Mouse (Mus musculus) cerebellum, adult 9-10 months (tissue): ENCODE measurements around the gene Itga9.

Experiments
- DNase-seq: peaks from one replicate; pipeline ENCODE4 v3.0.0; 2022

Gene Itga9

GRCm38 (mm10) chr9:118654969-118655368, 48.5 kb downstream of the Itga9 start:
- DNase-seq, result no peak

- DNase-seq, result no peak
Measured at GRCm38 (mm10) chr9:118655726-118656125, 49.2 kb downstream of the Itga9 start.

GRCm38 (mm10) chr9:118658159-118658558, 51.7 kb downstream of the Itga9 start:
- DNase-seq, result no peak

GRCm38 (mm10) chr9:118659809-118660208, 53.3 kb downstream of the Itga9 start:
- no peak for DNase-seq

GRCm38 (mm10) chr9:118660259-118660658, 53.8 kb downstream of the Itga9 start:
- DNase-seq, result no peak

GRCm38 (mm10) chr9:118662026-118662425, 55.5 kb downstream of the Itga9 start:
- DNase-seq, result no peak

- no peak for DNase-seq
Measured at GRCm38 (mm10) chr9:118662476-118662875, 56.0 kb downstream of the Itga9 start.

GRCm38 (mm10) chr9:118663938-118664337, 57.4 kb downstream of the Itga9 start:
- DNase-seq, result no peak

- no peak for DNase-seq
Measured at GRCm38 (mm10) chr9:118666069-118666468, 59.6 kb downstream of the Itga9 start.

GRCm38 (mm10) chr9:118669696-118670095, 63.2 kb downstream of the Itga9 start:
- DNase-seq, result no peak

GRCm38 (mm10) chr9:118674277-118674676, 67.8 kb downstream of the Itga9 start:
- no peak for DNase-seq

GRCm38 (mm10) chr9:118674761-118675160, 68.3 kb downstream of the Itga9 start:
- no peak for DNase-seq

- DNase-seq, result no peak
Measured at GRCm38 (mm10) chr9:118675573-118676170, 69.2 kb downstream of the Itga9 start.

- no peak for DNase-seq
Measured at GRCm38 (mm10) chr9:118676692-118677091, 70.2 kb downstream of the Itga9 start.

- DNase-seq, result no peak
Measured at GRCm38 (mm10) chr9:118677349-118677748, 70.9 kb downstream of the Itga9 start.

- no peak for DNase-seq
Measured at GRCm38 (mm10) chr9:118678020-118678750, 71.7 kb downstream of the Itga9 start.

GRCm38 (mm10) chr9:118678759-118679158, 72.3 kb downstream of the Itga9 start:
- no peak for DNase-seq

GRCm38 (mm10) chr9:118681506-118681905, 75.0 kb downstream of the Itga9 start:
- DNase-seq, result no peak

- DNase-seq, result no peak
Measured at GRCm38 (mm10) chr9:118682154-118682553, 75.7 kb downstream of the Itga9 start.

GRCm38 (mm10) chr9:118683507-118683906, 77.0 kb downstream of the Itga9 start:
- no peak for DNase-seq

GRCm38 (mm10) chr9:118684343-118684742, 77.9 kb downstream of the Itga9 start:
- no peak for DNase-seq

GRCm38 (mm10) chr9:118686166-118686961, 79.9 kb downstream of the Itga9 start:
- DNase-seq, result no peak

GRCm38 (mm10) chr9:118688248-118688647, 81.8 kb downstream of the Itga9 start:
- no peak for DNase-seq

GRCm38 (mm10) chr9:118688921-118689451, 82.5 kb downstream of the Itga9 start:
- no peak for DNase-seq
